Comparison of ENCODE assay signal across 20 mouse cellular contexts in the genomic region with DNA sequence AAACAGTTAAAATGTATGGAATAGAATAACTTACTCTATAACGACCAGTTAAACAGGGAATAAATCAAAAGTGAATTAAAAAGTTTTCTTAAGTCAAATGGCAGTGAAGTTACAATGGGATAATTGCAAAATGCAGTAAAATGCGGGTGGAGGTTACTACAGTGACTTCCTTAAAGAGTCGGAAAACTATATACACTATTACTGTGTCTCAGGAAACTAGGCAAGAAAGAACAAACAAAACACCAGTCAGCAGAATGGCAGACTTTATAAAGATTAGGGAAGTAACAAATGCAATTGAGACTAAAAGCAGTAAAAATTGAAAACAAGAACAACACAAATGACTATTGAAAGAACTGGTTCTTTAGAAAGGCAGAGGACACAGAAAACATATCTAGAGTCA.
"Had no signal": no experiment of that assay in that cellular context is flagged by ENCODE, and none has a peak within 500 bp of the region (broad histone marks: within the 10 kb centered on the region; RNA-seq: fewer than 3 reads in every experiment).

No protein-coding gene starts in this region.

- ATAC-seq: midbrain, embryonic 15.5 days had no signal

- H3K9ac ChIP-seq: kidney, embryonic 15.5 days; liver, embryonic 14.5 days; lung, embryonic 15.5 days; midbrain, embryonic 12.5 days; midbrain, embryonic 15.5 days; neural tube, embryonic 12.5 days; stomach, embryonic 15.5 days had no signal

- H3K27me3 ChIP-seq: kidney, embryonic 15.5 days; lung, embryonic 15.5 days; midbrain, embryonic 12.5 days; midbrain, embryonic 15.5 days; neural tube, embryonic 12.5 days; stomach, embryonic 15.5 days had no signal

- H3K36me3 ChIP-seq: kidney, embryonic 15.5 days; lung, embryonic 15.5 days; midbrain, embryonic 12.5 days; midbrain, embryonic 15.5 days; neural tube, embryonic 12.5 days; stomach, embryonic 15.5 days had no signal

- H3K4me1 ChIP-seq: kidney, embryonic 15.5 days; lung, embryonic 15.5 days; midbrain, embryonic 12.5 days; midbrain, embryonic 15.5 days; neural tube, embryonic 12.5 days; stomach, embryonic 15.5 days had no signal

- H3K9me3 ChIP-seq: kidney, embryonic 15.5 days; lung, embryonic 15.5 days; midbrain, embryonic 12.5 days; midbrain, embryonic 15.5 days; neural tube, embryonic 12.5 days; stomach, embryonic 15.5 days had no signal

- H3K4me2 ChIP-seq: kidney, embryonic 15.5 days; liver, embryonic 11.5 days; lung, embryonic 15.5 days; midbrain, embryonic 12.5 days; midbrain, embryonic 15.5 days; neural tube, embryonic 12.5 days; stomach, embryonic 15.5 days had no signal

- DNase-seq: kidney, adult 11 months; kidney, adult 8-10 months; kidney, postnatal 25 days; layer of hippocampus, adult 9-11 months; lung, adult 18-20 months; lung, postnatal 10 days; lung, postnatal 36 days; retina, postnatal 1 day; right cerebral cortex, postnatal 25 days; spleen, adult 18-20 months; thymus, postnatal 25 days had no signal

- H3K4me3 ChIP-seq: kidney, embryonic 15.5 days; layer of hippocampus, adult 2 months; lung, embryonic 15.5 days; midbrain, embryonic 12.5 days; midbrain, embryonic 15.5 days; neural tube, embryonic 12.5 days; stomach, embryonic 15.5 days had no signal

- H3K27ac ChIP-seq: kidney, embryonic 15.5 days; layer of hippocampus, adult 2 months; liver, embryonic 14.5 days; lung, embryonic 15.5 days; midbrain, embryonic 12.5 days; midbrain, embryonic 15.5 days; neural tube, embryonic 12.5 days; stomach, embryonic 15.5 days had no signal
